Mouse (Mus musculus): ENCODE results near the gene Mccc2. TPM values are rescaled to one million over a fixed set of nuclear protein-coding genes. Genes with fewer than 3 reads are reported as not detected.

The Mccc2 gene
- polyA plus RNA-seq, 1 experiment from 2014 or later = 50.0 TPM

DNA sequence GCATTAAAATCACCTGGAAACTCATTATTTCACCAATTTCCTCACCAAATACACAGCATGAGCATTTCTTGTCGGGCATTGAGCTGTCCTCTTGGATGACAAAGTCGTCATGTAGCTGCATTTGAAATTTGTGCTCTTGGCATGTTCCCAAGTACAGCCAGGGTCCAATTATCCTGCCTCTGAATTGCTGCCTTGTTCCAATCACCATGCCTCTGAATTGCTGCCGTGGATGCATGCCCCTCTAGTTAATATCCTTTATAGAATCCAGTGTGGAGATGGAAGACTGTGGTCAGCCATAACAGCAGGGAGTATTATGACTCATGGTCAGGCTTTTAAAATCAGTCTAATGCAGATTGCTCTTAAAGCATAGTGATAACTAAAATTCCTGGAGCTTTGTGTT is 77.7 kb downstream of the Mccc2 start:
- Histone ChIP-seq H3K36me3 (replicated peaks; ENCODE audit: control insufficient read depth, insufficient read depth, low read depth, low read length) (no peaks in the 10 kb centered on the region; the same call in 1 of the 2 replicates), H3K9me3 (replicated peaks; ENCODE audit: control insufficient read depth, low read length) (no peaks in the 10 kb centered on the region), H3K4me3 (ENCODE audit: low read depth, low read length) (no peak overlapping the region), H3K4me2 (ENCODE audit: low read depth, low read length) (no peak overlapping the region), H3K4me1 (ENCODE audit: control insufficient read depth, insufficient read depth, low read length) (no peaks in the 10 kb centered on the region), H3K27me3 (ENCODE audit: control insufficient read depth, insufficient read depth, low read length) (no peaks in the 10 kb centered on the region), H3K27ac (replicated peaks; ENCODE audit: low read depth, low read length) (no peak overlapping the region), H3K9ac (replicated peaks; ENCODE audit: low read length) (no peak overlapping the region)
- DNase-seq (ENCODE audit: low spot score) (no peak), ATAC-seq (replicated peaks; ENCODE audit: insufficient number of reproducible peaks, low FRiP score, low TSS enrichment, low read depth) (no peak)
- WGBS = 54% methylated on average over 3 of the region's 3 CpGs

DNA sequence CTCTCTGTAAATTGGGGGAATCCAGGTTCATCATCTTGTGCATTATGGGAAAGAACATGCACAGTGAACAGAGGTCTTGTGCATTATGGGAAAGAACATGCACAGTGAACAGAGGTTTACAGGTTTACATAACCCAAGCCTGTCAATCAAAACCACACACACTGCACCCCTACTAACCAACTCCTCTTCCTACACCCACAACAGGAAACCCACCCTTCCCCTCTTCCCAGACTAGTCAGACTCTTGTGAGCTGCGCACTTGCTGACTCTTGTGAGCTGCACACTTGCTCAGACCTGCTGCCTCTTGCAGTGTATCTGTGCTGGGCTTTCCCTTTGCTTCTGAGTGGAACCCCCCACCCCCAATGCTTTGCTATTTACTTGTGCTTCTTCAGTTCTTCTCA is 83.0 kb downstream of the Mccc2 start:
- ATAC-seq (replicated peaks; ENCODE audit: insufficient number of reproducible peaks, low FRiP score, low TSS enrichment, low read depth) = no peak
- no peak for DNase-seq (ENCODE audit: low spot score)
- H3K4me2 ChIP-seq (ENCODE audit: low read depth, low read length) = no peak overlapping the region
- WGBS = 91% methylated on average over 1 of the region's 1 CpGs
- no peaks in the 10 kb centered on the region for H3K4me1 ChIP-seq (ENCODE audit: control insufficient read depth, insufficient read depth, low read length)
- H3K9ac ChIP-seq (replicated peaks; ENCODE audit: low read length) = no peak overlapping the region
- no peaks in the 10 kb centered on the region for H3K9me3 ChIP-seq (replicated peaks; ENCODE audit: control insufficient read depth, low read length)
- no peak overlapping the region for H3K4me3 ChIP-seq (ENCODE audit: low read depth, low read length)
- no peaks in the 10 kb centered on the region for H3K36me3 ChIP-seq (replicated peaks; ENCODE audit: control insufficient read depth, insufficient read depth, low read depth, low read length)
- H3K27ac ChIP-seq (replicated peaks; ENCODE audit: low read depth, low read length) = no peak overlapping the region
- no peaks in the 10 kb centered on the region for H3K27me3 ChIP-seq (ENCODE audit: control insufficient read depth, insufficient read depth, low read length)

DNA sequence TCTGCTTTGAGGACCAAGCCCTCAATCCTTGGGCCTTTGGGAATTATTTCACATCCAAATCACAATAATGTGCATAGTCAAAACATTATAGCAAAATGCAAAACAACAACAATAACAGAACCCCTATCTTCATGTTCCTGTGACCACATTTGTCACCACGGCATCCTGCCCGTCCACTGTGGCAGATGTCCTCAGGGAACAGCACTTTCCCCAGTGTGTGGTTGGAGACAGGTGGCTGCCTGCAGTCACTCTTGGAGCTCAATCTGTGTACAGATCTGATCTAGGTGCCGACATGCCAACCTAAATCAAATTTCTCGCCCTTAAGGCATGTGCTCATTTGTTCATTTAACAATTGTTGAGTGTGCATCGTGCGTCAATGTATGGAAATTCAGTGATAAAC is 83.9 kb downstream of the Mccc2 start:
- H3K27ac ChIP-seq (replicated peaks; ENCODE audit: low read depth, low read length) = no peak overlapping the region
- no peaks in the 10 kb centered on the region for H3K4me1 ChIP-seq (ENCODE audit: control insufficient read depth, insufficient read depth, low read length)
- 84% methylated on average over 6 of the region's 6 CpGs for WGBS
- no peaks in the 10 kb centered on the region for H3K27me3 ChIP-seq (ENCODE audit: control insufficient read depth, insufficient read depth, low read length)
- no peaks in the 10 kb centered on the region for H3K9me3 ChIP-seq (replicated peaks; ENCODE audit: control insufficient read depth, low read length)
- no peak overlapping the region for H3K4me3 ChIP-seq (ENCODE audit: low read depth, low read length)
- ATAC-seq (replicated peaks; ENCODE audit: insufficient number of reproducible peaks, low FRiP score, low TSS enrichment, low read depth) = no peak
- H3K4me2 ChIP-seq (ENCODE audit: low read depth, low read length) = no peak overlapping the region
- no peak overlapping the region for H3K9ac ChIP-seq (replicated peaks; ENCODE audit: low read length)
- H3K36me3 ChIP-seq (replicated peaks; ENCODE audit: control insufficient read depth, insufficient read depth, low read depth, low read length) = no peaks in the 10 kb centered on the region
- no peak for DNase-seq (ENCODE audit: low spot score)

DNA sequence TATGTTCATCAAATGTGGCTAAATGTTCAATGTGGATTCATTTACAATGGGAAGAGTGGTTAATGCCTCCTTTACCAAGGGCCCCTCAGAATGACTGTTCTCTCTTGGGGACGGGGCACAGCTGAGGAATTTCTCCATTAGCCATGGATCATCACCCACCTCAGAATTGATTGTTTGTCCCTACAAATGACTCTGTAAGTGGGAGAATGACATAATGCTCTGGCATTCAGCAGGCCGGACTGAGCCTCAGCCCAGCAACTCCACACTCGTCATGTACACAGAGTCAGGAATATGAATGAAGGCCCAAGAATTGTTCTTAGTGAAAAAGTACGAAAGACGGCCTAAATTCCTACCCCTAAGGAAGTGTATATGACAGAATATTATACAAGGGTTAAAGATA is 89.2 kb downstream of the Mccc2 start:
- WGBS = 72% methylated on average over 5 of the region's 5 CpGs
- DNase-seq (ENCODE audit: low spot score) (no peak), ATAC-seq (replicated peaks; ENCODE audit: insufficient number of reproducible peaks, low FRiP score, low TSS enrichment, low read depth) (no peak)

DNA sequence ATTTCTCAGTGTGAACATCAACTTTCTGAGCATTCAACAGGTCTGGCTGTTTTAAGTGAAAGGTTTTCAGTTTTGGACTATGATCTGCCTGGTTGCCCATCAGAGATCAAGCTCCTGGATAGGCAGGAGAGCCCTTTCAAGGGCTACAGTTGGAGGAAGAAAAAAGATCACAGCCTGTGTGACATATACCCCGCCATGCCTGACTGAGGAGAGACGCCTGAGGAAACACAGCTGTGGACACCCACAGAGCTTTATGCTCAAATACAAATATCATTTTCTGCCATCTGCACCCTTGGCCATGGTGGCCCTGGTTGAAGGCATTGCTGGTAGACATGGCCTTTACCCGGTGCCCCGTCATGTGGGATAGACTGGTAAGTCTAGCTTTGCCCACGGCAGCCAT is 99.8 kb downstream of the Mccc2 start:
- WGBS = 82% methylated on average over 5 of the region's 5 CpGs
- no peak for ATAC-seq (replicated peaks; ENCODE audit: insufficient number of reproducible peaks, low FRiP score, low TSS enrichment, low read depth)

More for the DNA sequence above, 89.2 kb downstream of the Mccc2 start:
- Histone ChIP-seq H3K4me2 (ENCODE audit: low read depth, low read length) (no peak overlapping the region), H3K36me3 (replicated peaks; ENCODE audit: control insufficient read depth, insufficient read depth, low read depth, low read length) (no peaks in the 10 kb centered on the region), H3K4me3 (ENCODE audit: low read depth, low read length) (no peak overlapping the region), H3K27me3 (ENCODE audit: control insufficient read depth, insufficient read depth, low read length) (no peaks in the 10 kb centered on the region), H3K27ac (replicated peaks; ENCODE audit: low read depth, low read length) (no peak overlapping the region), H3K4me1 (ENCODE audit: control insufficient read depth, insufficient read depth, low read length) (no peaks in the 10 kb centered on the region), H3K9ac (replicated peaks; ENCODE audit: low read length) (no peak overlapping the region), H3K9me3 (replicated peaks; ENCODE audit: control insufficient read depth, low read length) (no peaks in the 10 kb centered on the region)

DNA sequence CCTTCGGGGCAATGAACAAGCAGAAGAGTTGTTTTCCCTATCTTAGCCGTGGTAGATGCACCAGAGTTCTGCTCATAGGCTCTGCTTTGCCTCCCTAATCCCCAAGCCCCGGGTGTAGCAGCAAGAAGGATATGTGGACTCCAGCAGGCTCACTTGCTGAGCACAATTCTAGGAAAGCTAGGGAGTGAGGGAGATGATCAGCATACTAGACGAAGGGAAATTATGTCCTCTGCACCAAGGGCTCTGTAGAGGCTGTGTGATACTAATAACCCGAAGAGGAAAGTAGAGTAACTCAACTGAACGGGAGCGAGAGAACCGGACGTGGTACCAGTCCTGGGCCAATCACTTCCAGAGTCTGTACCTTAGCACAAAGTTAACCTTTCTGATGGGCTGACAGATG is 114.5 kb downstream of the Mccc2 start, which contains the start of gene Cartpt:
Gene Cartpt (minus strand): TSS at position 127 of the 400 bp plus-strand sequence.
- H3K36me3 ChIP-seq (replicated peaks; ENCODE audit: control insufficient read depth, insufficient read depth, low read depth, low read length) = no peaks in the 10 kb centered on the region
- peak within 1 kb of the TSS; percentile 43 for H3K4me2 ChIP-seq (ENCODE audit: low read depth, low read length)
- no peak within 1 kb of the TSS for H3K27ac ChIP-seq (replicated peaks; ENCODE audit: low read depth, low read length)
- H3K9ac ChIP-seq (replicated peaks; ENCODE audit: low read length) = no peak within 1 kb of the TSS
- H3K9me3 ChIP-seq (replicated peaks; ENCODE audit: control insufficient read depth, low read length) = no peaks in the 10 kb centered on the region
- peaks cover 25% of the 10 kb centered on the region for H3K27me3 ChIP-seq (ENCODE audit: control insufficient read depth, insufficient read depth, low read length)
- 41% methylated on average over 9 of the region's 9 CpGs for WGBS
- H3K4me3 ChIP-seq (ENCODE audit: low read depth, low read length) = no peak within 1 kb of the TSS; the same call in 1 of the 2 replicates
- ATAC-seq (replicated peaks; ENCODE audit: insufficient number of reproducible peaks, low FRiP score, low TSS enrichment, low read depth) (no peak), DNase-seq (ENCODE audit: low spot score) (no peak)
- no peaks in the 10 kb centered on the region for H3K4me1 ChIP-seq (ENCODE audit: control insufficient read depth, insufficient read depth, low read length)

More for the DNA sequence above, 99.8 kb downstream of the Mccc2 start:
- Histone ChIP-seq H3K4me2 (ENCODE audit: low read depth, low read length) (no peak overlapping the region), H3K4me3 (ENCODE audit: low read depth, low read length) (no peak overlapping the region), H3K27ac (replicated peaks; ENCODE audit: low read depth, low read length) (no peak overlapping the region), H3K4me1 (ENCODE audit: control insufficient read depth, insufficient read depth, low read length) (no peaks in the 10 kb centered on the region), H3K9ac (replicated peaks; ENCODE audit: low read length) (no peak overlapping the region), H3K27me3 (ENCODE audit: control insufficient read depth, insufficient read depth, low read length) (no peaks in the 10 kb centered on the region), H3K9me3 (replicated peaks; ENCODE audit: control insufficient read depth, low read length) (no peaks in the 10 kb centered on the region), H3K36me3 (replicated peaks; ENCODE audit: control insufficient read depth, insufficient read depth, low read depth, low read length) (no peaks in the 10 kb centered on the region)
- no peak for DNase-seq (ENCODE audit: low spot score)

DNA sequence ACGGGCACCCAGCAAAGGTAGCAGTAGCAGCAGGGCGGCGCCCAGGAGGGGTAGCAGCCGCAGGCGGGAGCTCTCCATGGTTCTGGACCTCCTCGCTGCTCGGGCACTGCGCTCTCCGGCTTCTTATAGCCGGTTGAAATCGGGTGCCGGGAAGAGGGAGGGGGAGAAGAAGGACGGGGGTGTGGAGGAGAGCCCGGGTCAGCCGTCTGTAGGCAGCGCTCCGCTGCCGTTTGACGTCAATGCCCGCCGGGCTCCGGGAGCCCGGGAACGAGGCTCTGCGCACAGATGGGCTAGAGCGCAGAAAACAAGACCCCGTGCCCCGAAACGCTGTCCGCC is 114.9 kb downstream of the Mccc2 start:
- under 1% methylated on average over 30 of the region's 30 CpGs for WGBS
- Histone ChIP-seq H3K27me3 (ENCODE audit: control insufficient read depth, insufficient read depth, low read length) (peaks cover 25% of the 10 kb centered on the region), H3K36me3 (replicated peaks; ENCODE audit: control insufficient read depth, insufficient read depth, low read depth, low read length) (no peaks in the 10 kb centered on the region), H3K9me3 (replicated peaks; ENCODE audit: control insufficient read depth, low read length) (no peaks in the 10 kb centered on the region), H3K4me1 (ENCODE audit: control insufficient read depth, insufficient read depth, low read length) (no peaks in the 10 kb centered on the region), H3K4me2 (ENCODE audit: low read depth, low read length) (peak overlapping the region; percentile 43), H3K27ac (replicated peaks; ENCODE audit: low read depth, low read length) (no peak overlapping the region), H3K4me3 (ENCODE audit: low read depth, low read length) (no peak overlapping the region), H3K9ac (replicated peaks; ENCODE audit: low read length) (no peak overlapping the region)
- DNase-seq (ENCODE audit: low spot score) (peak; percentile 87), ATAC-seq (replicated peaks; ENCODE audit: insufficient number of reproducible peaks, low FRiP score, low TSS enrichment, low read depth) (peak; percentile 72; the same call in 1 of the 2 replicates)

DNA sequence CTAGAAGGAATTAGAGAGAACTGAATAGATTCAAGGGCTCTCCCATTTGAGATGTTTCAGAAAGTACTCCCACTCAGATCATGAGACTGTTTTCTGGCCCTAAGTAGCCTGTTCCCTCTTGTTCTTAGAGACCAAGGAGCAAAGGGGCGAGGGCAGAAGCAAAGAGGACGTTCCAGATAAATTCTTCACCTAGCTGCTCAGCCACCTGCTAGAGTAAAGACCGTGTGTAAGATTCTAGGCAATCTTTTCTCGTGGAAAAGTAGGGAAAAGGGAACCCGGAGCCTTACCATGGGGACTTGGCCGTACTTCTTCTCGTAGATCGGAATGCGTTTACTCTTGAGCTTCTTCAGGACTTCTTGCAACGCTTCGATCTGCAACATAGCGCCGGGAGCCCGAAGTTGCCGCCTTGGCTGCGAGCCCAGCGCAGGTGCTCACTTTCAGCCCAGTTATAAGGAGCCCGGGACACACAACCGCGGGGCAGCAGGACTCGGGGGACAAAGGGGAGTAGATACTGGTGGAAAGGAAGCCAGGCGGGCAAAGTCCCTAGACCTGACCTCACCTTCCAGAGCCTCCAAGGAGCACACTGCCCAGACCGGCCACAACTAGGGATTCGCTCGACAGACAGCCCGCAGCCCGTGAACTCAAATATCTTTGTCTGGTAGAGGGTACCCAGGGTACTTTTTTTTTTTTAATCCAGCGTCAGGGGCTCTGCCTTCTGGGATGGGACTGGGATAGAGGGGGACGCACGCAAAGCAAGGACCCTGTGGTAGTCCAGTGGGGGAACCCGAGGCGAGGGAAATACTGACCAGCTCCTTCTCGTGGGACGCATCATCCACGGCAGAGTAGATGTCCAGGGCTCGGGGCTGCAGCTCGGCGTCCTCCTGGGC is 115.5 kb downstream of the Mccc2 start:
- H3K9me3 ChIP-seq (replicated peaks; ENCODE audit: control insufficient read depth, low read length) = no peaks in the 10 kb centered on the region
- H3K4me3 ChIP-seq (ENCODE audit: low read depth, low read length) = no peak overlapping the region; the same call in 1 of the 2 replicates
- peaks cover 25% of the 10 kb centered on the region for H3K27me3 ChIP-seq (ENCODE audit: control insufficient read depth, insufficient read depth, low read length)
- WGBS = 7% methylated on average over 38 of the region's 38 CpGs
- no peaks in the 10 kb centered on the region for H3K36me3 ChIP-seq (replicated peaks; ENCODE audit: control insufficient read depth, insufficient read depth, low read depth, low read length)
- H3K4me1 ChIP-seq (ENCODE audit: control insufficient read depth, insufficient read depth, low read length) = no peaks in the 10 kb centered on the region
- peak overlapping the region; percentile 43 for H3K4me2 ChIP-seq (ENCODE audit: low read depth, low read length)
- no peak for DNase-seq (ENCODE audit: low spot score)
- no peak overlapping the region for H3K9ac ChIP-seq (replicated peaks; ENCODE audit: low read length)
- no peak for ATAC-seq (replicated peaks; ENCODE audit: insufficient number of reproducible peaks, low FRiP score, low TSS enrichment, low read depth)
- no peak overlapping the region for H3K27ac ChIP-seq (replicated peaks; ENCODE audit: low read depth, low read length)

All from embryonic facial prominence, embryonic 11.5 days (tissue).